Mouse (Mus musculus) 3T3-L1 (cell line): ENCODE data around the gene Slc4a2.

ENCODE experiments used
- DNase-seq: peaks from one replicate; pipeline ENCODE4 v3.0.0-alpha.2; 2015; ENCODE audit warnings: low read depth, low spot score

The Slc4a2 gene

DNA sequence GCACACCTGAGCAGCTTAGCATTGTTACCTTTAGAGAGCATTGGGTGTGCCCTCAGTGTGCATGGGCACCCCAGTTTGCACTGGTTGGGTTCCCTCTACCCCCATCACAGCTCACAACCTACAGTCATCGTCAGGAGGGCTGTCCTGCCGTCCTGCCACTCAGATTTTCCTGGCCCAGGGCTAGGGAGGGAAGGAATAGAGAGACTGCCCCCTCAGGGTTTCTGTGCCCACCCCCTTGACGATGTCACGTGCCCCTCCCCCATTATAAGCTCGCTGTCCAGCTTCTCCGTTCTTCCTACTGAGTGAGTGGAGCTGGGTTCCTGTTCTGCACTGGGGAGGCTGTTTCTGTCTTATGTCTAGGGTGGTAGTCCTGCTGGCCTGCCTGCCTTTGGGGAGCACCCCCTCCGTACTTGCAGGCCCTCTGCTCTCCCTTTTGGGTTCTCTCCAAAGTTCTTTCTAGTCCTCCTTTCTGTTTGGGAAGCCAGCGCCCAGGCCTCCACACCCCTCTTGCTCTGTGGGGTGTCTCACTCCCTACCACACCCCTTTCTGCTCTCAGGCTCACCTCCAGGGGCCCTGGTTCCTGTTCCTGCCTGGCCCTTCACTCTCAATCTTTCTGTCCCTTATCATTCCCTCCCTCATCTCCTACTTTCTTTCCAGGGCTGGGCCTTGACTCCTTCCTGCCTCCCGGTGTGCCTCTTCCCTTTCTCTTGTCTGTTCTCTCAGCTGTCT lies 3.1 kb downstream of the Slc4a2 start:
- DNase-seq = peak; percentile 51

DNA sequence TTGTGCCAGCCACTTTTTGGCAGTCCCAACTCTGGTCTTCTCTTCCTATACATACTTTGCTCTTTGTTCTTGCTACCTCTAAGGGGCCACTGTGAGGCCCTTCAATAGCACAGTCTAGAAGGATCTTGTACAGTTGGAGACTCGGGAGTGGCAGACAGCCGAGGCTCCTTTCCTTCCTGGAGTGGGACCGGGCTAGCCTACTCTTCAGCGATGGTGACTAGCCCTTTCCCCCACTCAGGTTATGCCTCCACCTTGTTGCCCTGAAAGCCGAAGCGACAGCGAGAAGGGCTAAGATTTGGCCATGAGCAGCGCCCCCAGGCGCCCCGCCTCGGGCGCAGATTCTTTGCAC lies 3.6 kb downstream of the Slc4a2 start:
- DNase-seq = no peak

DNA sequence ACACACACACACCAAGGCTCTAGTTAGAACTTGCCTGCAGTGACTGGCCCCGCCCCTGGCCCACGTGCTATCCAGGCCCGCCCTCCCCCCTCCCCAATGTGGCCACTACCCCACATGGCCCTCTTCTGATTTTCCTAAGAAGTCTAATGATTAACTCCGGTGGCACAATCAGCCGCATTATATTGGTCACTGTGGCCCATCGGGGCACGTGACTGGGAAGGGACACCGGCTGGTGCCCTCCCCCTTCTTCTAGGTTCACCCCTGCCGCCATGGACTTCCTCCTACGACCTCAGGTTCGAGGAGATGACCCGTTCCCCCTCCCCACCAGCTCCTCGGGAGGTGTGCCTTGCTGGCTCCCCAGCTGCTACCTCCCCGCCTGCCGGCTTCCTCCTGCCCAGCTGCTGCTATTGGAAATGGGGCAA lies 4.4 kb downstream of the Slc4a2 start:
- DNase-seq = no peak

DNA sequence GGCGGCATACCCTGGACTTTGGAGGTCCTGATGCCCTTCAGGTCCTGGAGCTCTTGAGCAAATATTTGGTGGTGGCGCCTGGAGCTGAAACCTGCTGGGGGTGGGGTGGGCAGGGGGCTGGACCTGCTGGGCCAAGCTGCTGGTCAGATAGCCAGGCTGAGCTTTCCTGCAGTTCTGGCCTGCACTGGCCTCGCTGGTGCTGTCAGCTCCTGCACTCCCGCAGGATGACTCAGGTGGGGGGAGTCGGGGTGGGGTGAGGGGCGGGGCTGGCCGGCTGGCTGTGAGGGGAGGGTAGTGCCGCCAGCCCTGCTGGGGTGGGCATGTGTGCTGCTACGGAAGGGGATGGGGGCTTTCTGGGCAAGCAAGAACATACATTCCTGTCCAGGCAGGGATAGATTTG lies 5.0 kb downstream of the Slc4a2 start:
- DNase-seq = peak; percentile 47

DNA sequence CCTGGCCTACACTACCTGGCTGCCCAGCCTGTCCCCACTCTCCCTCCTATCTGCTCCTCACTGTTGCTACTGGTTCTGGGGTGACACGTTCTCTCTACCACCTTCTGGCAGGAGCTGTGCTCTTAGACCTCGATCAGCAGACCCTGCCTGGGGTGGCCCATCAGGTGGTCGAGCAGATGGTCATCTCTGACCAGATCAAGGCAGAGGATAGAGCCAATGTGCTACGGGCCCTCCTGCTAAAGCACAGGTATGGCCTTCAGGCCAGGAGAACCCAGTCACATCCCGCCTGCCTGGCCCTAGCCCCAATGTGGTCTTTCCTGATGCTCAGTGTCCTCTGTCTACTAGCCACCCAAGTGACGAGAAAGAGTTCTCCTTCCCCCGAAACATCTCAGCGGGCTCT lies 10.4 kb downstream of the Slc4a2 start:
- DNase-seq = no peak

DNA sequence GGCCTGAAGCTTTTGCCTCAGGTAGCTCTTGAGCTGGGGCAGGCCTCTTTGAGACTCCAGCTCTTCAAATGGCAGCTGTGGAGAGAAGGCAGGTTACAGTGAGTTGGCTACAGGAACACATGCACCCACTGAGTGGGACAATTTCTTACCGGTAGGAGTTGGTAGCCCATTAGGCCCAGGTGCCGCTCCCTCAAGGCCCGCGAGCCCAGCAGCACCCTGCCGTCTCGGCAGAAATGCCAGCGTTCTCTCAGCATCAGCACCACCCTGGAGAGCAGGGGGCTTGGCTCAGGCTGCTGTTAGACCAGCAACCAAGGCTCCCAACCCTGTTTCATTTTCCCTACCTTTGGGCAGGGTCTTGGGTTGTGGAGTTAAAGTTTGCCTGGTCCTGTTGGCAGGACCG lies 17.6 kb downstream of the Slc4a2 start:
- DNase-seq = no peak

DNA sequence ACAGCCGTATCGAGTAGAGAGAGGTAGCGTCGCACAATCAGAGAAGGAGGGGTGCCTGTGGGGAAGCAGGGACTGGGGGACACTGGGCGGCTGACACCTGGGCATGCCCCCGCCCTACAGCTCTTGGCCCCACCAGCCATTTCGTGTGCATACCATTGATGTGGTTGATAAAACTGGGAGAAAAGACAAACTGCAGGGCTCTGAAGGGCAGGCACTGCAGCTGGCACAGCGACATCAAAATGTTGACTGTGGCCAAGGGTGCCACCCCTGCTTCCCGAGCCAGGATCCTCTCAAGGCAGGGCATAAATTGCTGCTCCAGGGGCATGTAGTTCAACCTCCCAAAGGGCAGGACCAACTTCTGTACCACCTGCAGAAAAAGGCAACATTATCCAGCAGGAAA lies 18.4 kb downstream of the Slc4a2 start:
- no peak for DNase-seq

DNA sequence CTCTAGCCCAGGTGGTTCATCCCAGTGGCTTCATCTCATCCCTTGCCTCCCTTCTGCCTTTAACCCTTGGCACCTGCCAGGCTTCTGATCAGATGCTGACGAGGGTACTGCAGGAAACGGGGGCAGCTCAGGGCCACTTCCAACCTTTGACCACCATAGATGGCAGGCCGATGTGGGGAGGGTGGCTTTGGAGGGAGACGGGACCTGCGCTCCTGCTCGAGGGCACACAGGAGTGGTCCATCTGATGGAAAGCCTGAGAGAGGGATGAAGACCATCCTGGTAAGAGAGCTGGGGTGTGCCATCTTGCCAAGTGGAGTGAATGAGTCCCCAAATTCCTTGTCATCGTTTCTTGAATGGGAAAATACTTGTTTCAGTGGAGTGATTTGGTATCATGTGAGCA lies 19.6 kb downstream of the Slc4a2 start:
- DNase-seq = no peak

DNA sequence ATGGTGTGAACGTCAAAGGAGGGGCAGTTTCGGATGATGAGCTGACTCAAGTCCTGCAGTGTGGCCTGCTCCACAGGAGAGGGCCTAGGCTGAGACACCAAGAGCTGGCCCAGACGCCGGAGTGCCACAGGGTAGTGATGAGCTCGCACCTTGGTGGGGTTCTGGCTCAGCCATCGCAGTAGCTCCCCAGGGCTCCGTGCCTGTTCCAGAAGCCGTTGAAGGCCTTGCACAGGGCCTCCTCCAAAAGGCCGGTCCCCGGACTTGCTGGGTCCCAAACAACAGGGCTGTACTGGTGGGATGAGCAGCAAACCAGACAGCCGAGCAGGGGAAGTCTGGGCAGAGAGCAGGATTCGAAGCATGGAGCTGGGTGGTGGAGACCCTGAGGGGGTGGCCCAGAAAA lies 20.3 kb downstream of the Slc4a2 start:
- DNase-seq = no peak

DNA sequence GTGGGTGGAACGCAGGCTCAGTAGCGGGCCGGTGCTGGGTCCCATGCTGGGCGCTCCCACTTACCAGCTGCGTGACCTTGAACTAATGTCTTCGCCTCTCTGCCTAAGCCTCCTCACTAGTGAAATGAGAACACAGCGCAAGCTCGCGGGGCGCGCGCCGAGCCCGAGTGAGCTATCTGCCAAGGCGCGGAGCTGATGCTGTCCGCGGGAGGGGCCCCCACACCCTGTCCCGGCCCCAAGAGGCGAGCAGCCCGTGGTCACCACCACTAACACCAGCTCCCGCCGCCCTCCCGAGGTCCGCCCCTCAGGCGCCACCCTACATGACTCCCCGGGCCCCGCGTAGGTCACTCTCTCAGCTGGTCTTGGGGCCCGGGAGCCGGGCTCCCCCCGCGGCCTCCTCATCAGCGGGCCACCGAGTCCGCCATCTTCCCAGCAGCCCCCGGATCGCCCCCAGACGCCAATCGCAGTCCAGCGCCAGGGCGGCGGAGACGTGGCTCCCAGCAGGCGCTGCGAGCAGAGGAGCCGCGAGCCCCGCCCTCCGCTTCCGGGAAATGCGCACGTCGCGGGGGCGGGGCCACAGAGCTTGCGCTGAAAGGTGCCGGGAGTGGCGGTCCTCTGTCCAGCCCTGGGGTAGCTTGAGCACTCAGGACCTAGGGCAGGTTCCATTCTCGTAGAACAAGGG lies 21.2 kb downstream of the Slc4a2 start, which contains the start of gene Fastk:
Fastk (minus strand) TSS at position 542 of the 682 bp plus-strand sequence.
- peak; percentile 86 for DNase-seq

DNA sequence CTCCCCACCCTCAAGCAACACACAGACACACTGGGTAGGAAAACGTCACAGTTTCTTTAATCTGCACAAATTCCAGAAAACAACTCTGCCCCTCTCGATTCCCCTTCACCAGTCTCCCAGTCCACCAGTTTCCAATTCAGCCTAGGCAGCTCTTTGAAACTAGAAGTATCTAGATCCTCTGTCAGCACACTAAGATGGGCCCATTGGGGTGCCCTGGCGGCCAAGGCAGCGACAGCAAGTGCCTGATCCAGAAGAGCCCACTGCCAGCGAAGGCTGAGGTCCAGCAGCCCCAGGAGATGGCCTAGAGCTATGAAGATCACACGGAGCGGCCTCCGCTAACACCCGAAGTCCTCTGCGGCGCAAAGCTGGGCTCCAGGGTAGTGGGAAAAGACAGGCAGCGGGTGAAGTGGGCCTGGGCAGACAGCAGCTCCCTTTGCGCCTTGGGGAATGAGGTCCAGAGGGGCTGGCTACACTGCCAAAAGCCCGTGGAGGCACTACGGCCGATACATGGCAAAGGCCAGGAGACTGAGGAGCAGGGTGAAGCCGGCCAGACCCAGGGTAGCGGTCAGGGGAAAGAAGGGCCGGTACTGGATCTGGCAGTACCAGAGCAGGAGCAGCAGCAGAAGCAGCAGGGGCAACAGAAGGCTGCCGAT lies 21.9 kb downstream of the Slc4a2 start:
- no peak for DNase-seq

DNA sequence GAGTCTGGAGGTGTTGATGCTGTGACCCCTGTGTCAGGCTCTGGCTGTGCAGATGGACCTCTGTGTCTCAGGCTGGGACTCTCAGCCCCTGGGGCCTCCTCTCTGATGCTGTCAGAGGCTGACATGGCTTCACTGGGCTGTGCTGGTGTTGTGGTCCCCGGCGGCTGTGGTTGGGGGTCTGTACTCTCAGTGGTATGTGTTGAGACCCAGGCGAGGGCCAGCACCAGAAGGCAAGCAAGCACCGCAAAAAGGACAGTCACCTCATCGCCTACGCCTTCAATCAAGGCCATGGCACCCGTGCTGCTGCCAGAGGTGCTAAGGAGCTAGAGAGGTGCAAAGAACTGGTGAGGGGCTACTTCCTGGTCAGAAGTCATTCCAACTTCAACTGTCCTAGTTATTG lies 23.0 kb downstream of the Slc4a2 start:
- no peak for DNase-seq

DNA sequence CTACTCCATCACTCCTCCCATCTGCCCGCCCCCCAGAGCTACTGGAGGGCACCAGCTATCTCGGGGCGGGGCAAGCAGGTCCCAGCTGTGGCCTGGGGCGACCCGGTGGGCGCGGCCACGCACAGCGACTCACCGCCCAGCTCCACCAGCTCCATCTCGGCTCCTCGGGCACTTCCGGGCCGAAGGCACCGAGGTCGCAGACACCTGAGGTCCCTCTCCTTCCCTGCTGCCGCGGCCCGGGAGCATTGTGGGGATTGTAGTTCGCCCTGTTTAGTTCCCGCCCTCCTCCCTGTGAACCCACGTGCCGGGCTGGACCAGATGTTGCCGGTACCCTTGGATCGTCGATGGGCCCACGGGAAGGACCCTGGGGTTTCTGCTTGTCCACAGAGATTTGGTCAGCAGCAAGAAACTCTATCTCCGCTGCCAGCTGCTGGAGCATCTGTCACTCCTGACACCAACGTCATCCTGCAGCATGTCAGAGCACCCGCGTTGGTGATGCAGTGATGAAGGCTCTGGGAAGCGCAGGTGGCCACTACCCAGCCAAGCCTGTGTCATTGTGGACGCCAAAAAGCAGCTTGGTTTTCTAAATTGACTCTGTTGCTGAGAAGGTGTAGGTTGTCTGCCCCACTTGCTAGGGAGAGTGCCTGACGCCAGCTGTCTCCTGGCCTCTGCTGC lies 24.1 kb downstream of the Slc4a2 start, which contains the start of gene Tmub1:
Tmub1 (minus strand) TSS at position 231 of the 675 bp plus-strand sequence.
- DNase-seq = peak; percentile 80

DNA sequence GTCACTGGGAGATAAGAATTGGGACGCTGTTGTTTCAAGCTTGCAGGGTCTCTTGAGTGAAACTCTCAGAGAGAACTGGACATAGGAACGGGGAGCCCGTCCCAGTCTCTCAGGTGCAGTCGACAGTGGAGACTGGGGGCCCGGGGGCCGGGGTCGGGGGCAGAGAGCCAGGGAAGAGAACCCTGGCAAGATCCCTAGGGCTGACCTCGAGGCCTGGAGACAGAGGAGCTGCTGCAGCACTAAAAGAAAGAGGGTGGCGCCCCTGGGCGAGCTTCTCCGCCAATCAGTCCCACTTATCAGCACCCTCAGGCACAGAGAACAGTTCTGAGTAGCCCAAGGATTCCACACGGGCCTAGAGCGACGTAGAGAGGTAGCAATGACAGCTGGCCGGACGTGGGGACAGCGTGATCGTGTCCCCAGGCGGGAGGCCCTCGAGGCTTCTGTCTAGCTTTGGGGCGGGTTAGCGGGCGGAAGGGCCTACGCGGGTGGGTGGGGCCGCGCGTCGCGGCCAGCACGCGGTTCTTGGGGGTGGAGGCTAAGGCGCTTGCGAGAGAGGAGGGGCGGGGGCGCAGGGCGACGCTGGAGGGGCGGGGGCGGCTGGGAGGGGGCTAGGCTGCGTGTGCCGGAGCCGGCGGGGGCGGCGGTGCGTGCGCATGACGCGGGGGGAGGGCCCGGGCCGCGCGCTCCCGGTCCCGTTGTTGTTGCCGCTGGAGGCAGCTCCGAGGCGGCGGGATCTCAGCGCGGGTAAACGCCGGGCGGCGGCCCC lies 27.8 kb downstream of the Slc4a2 start:
- peak; percentile 73 for DNase-seq

DNA sequence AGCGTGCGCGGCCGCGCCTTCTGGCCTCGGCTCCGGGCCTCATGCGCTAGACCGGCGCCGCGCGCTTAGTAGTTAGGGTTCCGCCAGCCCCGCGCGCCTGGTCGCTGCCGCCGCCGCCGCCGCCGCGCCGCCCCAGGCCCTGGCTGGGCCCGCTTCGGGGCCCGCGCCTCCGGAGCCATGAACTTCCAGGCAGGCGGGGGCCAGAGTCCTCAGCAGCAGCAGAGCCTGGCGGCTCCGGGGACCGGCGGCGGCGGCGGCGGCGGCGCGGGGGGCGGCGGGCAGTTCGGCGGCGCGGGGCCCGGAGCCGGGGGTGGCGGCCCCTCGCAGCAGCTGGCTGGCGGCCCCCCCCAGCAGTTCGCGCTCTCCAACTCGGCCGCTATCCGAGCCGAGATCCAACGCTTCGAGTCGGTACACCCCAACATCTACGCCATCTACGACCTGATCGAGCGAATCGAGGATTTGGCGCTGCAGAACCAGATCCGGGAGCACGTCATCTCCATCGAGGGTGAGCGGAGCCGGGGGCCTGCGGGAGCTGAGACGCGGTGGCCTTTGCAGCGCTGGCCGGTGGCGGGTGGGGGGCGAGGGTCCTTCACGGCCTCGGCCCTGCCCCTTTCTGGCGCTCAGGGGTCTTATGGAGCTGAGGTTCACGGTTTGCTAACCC lies 28.5 kb downstream of the Slc4a2 start, which contains the start of gene Agap3:
Agap3 (plus strand) TSS at position 148 of the 661 bp plus-strand sequence.
- DNase-seq = peak; percentile 47

DNA sequence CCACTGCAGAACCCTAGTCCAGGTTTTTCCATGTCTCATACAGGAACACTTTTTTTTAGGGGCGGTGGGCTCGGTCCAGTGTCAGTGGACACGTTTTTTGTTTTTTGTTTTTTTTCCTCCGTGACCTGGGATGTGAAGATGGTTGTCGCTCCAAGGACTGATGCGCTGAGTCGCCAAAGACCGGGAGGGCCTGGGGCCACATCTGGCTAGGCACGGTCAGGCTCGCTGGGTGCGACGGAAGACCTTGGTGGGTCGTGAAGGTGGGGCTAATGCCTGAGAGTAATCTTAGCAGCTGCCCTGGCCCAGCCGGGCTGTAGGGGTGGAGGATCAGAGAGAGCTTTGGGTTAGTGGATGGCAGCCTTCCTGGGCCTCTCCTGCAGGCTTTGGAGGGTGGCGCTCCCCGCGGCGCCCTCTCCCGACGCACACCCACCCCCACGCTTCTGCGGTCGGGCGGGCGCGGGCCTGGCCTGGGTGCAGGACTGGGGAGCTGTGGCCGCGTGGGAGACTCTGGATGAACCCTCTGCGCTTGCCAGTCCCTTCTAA lies 29.1 kb downstream of the Slc4a2 start:
- DNase-seq = peak; percentile 56

DNA sequence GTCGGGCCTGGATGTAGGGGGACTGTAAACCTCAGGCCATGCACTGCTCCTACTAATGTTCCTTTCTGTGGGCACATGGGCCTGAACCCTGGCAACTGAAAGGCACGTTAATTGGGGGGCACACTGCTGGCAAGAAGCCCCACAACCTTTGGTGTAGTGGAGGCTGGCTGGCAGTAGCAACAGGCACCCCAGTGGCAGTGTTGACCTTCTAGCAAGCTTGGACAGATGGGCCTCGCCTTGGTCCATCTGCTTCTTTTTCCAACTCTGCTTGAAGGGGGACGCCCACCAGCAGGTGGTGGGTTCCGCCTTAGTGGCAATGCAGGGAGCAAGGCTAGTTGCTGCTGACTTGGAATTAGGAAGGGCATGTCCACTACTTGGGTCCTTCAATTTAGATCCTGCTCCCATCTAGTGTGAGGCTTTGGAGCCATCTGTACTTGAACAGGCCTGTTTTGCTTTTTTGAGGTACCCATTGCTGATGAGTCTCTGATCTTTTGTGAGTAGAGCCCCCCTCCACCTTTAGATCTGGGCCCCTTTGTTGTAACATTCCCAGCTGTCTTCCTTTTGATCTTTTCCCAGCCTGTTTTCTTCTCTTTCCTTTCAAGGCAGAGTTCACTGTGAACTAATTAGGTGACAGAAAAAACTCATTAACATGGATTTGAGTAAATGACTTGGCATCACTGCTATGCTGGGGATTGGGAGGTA lies 29.8 kb downstream of the Slc4a2 start:
- peak; percentile 21 for DNase-seq

DNA sequence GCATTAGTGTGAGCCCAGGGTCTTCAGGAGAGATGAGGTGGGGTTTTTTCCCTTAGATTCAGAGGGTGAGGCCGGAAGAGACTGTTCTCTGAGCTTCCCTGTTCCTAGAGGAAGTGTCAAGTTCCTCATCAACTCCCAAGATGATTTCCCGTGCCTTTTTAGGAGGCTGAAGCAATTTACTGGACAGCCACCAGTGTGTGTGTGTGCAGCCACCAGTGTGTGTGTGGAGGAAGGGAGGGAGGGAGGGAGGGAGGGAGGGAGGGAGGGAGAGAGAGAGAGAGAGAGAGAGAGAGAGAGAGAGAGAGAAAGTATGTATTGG lies 30.3 kb downstream of the Slc4a2 start:
- DNase-seq = peak; percentile 14

DNA sequence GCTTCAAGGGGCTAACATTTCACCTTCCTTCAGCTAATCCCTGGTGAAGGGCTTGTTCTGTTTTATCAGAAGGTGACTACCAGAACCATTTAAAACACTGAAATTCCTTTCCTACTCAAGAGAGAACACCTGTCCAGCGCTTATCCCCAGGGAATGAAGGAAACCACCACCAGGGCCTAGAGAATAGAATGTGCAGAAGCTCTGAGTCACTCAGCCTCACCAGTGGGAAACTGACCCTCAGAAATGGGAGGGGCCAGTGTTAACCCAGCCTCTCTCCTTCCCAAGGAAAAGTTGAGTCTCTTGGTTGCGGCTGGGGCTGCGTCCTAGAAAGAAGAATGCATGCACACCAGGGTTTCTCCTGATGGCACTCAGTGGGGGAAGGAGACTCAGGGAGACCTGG lies 31.4 kb downstream of the Slc4a2 start:
- peak; percentile 82 for DNase-seq

DNA sequence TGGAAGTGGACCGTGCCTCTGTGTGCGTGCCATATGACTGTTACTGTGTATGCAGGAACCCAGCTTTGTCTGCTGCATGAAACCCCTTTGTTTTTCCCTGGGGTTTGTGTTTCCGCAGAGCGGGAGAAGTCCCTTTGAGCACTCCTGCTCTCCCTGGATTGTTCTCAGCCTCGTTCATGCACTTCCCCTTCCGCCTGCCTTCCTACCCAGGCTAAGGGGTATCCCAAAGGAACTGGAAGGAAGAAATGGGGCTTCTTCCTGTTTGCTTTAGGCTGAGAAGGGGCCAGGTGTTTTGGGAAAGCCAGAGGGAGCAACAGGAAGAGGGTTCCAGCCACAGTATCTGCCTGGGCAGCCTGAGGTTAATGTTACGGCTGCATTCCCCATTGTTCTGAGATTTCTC lies 32.0 kb downstream of the Slc4a2 start:
- no peak for DNase-seq
